Mouse (Mus musculus): Measurements from ENCODE around the gene Lcor.

DNA sequence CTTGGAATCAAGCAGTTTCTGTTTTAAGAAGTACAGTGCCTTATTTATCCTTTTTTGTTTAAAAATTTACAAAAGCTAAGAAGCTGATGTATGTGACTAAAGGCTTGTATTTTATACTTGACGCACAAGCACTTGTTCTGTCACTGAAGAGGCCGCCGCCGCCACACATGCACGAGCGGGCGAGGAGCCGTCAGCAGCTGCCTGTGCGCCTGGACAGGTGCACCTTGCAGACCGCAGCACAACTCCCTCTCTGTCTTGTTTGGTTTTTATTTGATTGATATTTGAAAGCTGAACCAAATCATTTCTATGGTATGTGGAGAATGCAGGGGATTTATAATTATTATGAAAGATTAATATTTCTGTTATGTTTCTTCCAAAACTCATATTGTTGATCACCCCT, 104.3 kb downstream of the Lcor start:
- no peak for TF ChIP-seq MAFK (IDR thresholded peaks at IDR 0.05; ENCODE audit: insufficient read depth, low read depth, low read length)
- TF ChIP-seq HCFC1 (IDR thresholded peaks at IDR 0.05; ENCODE audit: borderline replicate concordance, insufficient read depth, low read length) = no peak
- TF ChIP-seq CHD2 (IDR thresholded peaks at IDR 0.05; ENCODE audit: low read depth, low read length) = no peak
